Mouse (Mus musculus) adrenal gland, postnatal 14 days (tissue): ENCODE data around the gene Mpst. TPM values are rescaled to one million over a fixed set of nuclear protein-coding genes. Genes with fewer than 3 reads are reported as not detected.
A peak's percentile ranks its signal among the peaks of the same experiment; 100 is the strongest.

Experiments
- DNase-seq: peaks from one replicate; pipeline ENCODE4 v3.0.0; 2021; ENCODE audit warnings: mixed read lengths
- total RNA-seq: library from RNA; stranded (reverse); gene quantifications from 2 replicates; pipeline ENCODE4 v1.2.3, GENCODE M21; 2021

Gene Mpst
- total RNA-seq, 1 experiment from 2014 or later: 57.0 TPM

- DNase-seq: peak; percentile 93
These were observed 2.3 kb upstream of the Mpst start for GRCm38 (mm10) chr15:78403896-78404295.

GRCm38 (mm10) chr15:78405098-78405497 lies 1.1 kb upstream of the Mpst start:
- DNase-seq: no peak

GRCm38 (mm10) chr15:78405517-78406211 lies 552 bp upstream of the Mpst start, which contains the start of gene Tst:
Gene Tst, minus strand, starts transcription at chr15:78405907.
- peak; percentile 97 for DNase-seq

GRCm38 (mm10) chr15:78409570-78410052 lies 3.4 kb downstream of the Mpst start:
- no peak for DNase-seq

- no peak for DNase-seq
These were observed 7.0 kb downstream of the Mpst start for GRCm38 (mm10) chr15:78413083-78413718.

- no peak for DNase-seq
These were observed 7.5 kb downstream of the Mpst start for GRCm38 (mm10) chr15:78413719-78414117.

GRCm38 (mm10) chr15:78414157-78414556 lies 7.9 kb downstream of the Mpst start:
- no peak for DNase-seq

- DNase-seq: no peak
These were observed 10.7 kb downstream of the Mpst start for GRCm38 (mm10) chr15:78416937-78417336.

GRCm38 (mm10) chr15:78420395-78420794 lies 14.2 kb downstream of the Mpst start:
- DNase-seq: no peak

GRCm38 (mm10) chr15:78422046-78422956 lies 16.1 kb downstream of the Mpst start:
- DNase-seq: peak; percentile 93

GRCm38 (mm10) chr15:78424507-78424906 lies 18.3 kb downstream of the Mpst start:
- no peak for DNase-seq

GRCm38 (mm10) chr15:78425230-78425629 lies 19.0 kb downstream of the Mpst start:
- DNase-seq: no peak

GRCm38 (mm10) chr15:78428391-78429138 lies 22.3 kb downstream of the Mpst start, which contains the start of gene Kctd17:
Gene Kctd17, plus strand, starts transcription at chr15:78428564.
- DNase-seq: peak; percentile 88

GRCm38 (mm10) chr15:78429139-78429459 lies 22.9 kb downstream of the Mpst start:
- DNase-seq: no peak

GRCm38 (mm10) chr15:78429871-78430622 lies 23.8 kb downstream of the Mpst start:
- DNase-seq: no peak

- no peak for DNase-seq
These were observed 24.7 kb downstream of the Mpst start for GRCm38 (mm10) chr15:78430874-78431273.

- no peak for DNase-seq
These were observed 25.4 kb downstream of the Mpst start for GRCm38 (mm10) chr15:78431541-78432121.

GRCm38 (mm10) chr15:78434896-78435520 lies 28.8 kb downstream of the Mpst start:
- peak; percentile 68 for DNase-seq

GRCm38 (mm10) chr15:78435681-78436080 lies 29.5 kb downstream of the Mpst start:
- DNase-seq: no peak
